Mouse (Mus musculus) heart, embryonic 12.5 days (tissue): ENCODE measurements around the gene Nyap2. TPM values are rescaled to one million over a fixed set of nuclear protein-coding genes. Genes with fewer than 3 reads are reported as not detected.

Source experiments
- ATAC-seq: fragments of 200-750 bp; cut with Nextera tagmentation; 2 replicates; pipeline ENCODE4 v1.8.0; 2017; ENCODE audit warnings: moderate TSS enrichment, moderate library complexity; ENCODE audit not compliant: insufficient number of reproducible peaks, low FRiP score
- H3K27ac ChIP-seq: fragments of 300-500 bp; sonication (generic); 2 replicates; pipeline ENCODE4 v1.5.1; 2016; ENCODE audit warnings: mild to moderate bottlenecking, moderate library complexity; ENCODE audit not compliant: poor library complexity, severe bottlenecking
- H3K27me3 ChIP-seq: fragments of 300-500 bp; sonication (generic); replicated peaks from 2 replicates; pipeline ENCODE4 v1.6.1; 2016; ENCODE audit warnings: mild to moderate bottlenecking, moderate library complexity
- H3K36me3 ChIP-seq: fragments of 300-500 bp; sonication (generic); 2 replicates; pipeline ENCODE4 v1.6.1; 2016; ENCODE audit warnings: mild to moderate bottlenecking, moderate library complexity
- H3K4me1 ChIP-seq: fragments of 300-500 bp; sonication (generic); replicated peaks from 2 replicates; pipeline ENCODE4 v1.6.1; 2016; ENCODE audit warnings: mild to moderate bottlenecking
- H3K4me2 ChIP-seq: fragments of 300-500 bp; sonication (generic); 2 replicates; pipeline ENCODE4 v1.6.1; 2016; ENCODE audit warnings: mild to moderate bottlenecking, moderate library complexity
- H3K4me3 ChIP-seq: fragments of 300-500 bp; sonication (generic); 2 replicates; pipeline ENCODE4 v1.5.1; 2016; ENCODE audit warnings: mild to moderate bottlenecking
- H3K9ac ChIP-seq: fragments of 300-500 bp; sonication (generic); 2 replicates; pipeline ENCODE4 v1.6.1; 2016; ENCODE audit warnings: mild to moderate bottlenecking, moderate library complexity
- H3K9me3 ChIP-seq: fragments of 300-500 bp; sonication (generic); replicated peaks from 2 replicates; pipeline ENCODE4 v1.6.1; 2016; ENCODE audit warnings: mild to moderate bottlenecking, moderate library complexity
- WGBS: fragments of 180-500 bp; shearing (Covaris S2); methylation state at CpG from one replicate; pipeline ENCODE4 v1.1.7; 2016; 5-methylcytosine and 5-hydroxymethylcytosine counted together
- polyA plus RNA-seq: library from polyadenylated mRNA; unstranded; fragments of >200 nt; fragmentation: Nextera tagmentation; extraction: Ambion mirVana; gene quantifications from 2 replicates; pipeline ENCODE4 v1.2.1, GENCODE M21; 2016

The Nyap2 gene
- polyA plus RNA-seq, 1 experiment from 2014 or later = not detected

GRCm38 (mm10) chr1:81301661-81302060, 224.9 kb downstream of the Nyap2 start:
- Histone ChIP-seq H3K4me2 (no peak overlapping the region), H3K4me3 (no peak overlapping the region), H3K27me3 (no peaks in the 10 kb centered on the region), H3K36me3 (no peaks in the 10 kb centered on the region), H3K27ac (no peak overlapping the region), H3K4me1 (no peaks in the 10 kb centered on the region), H3K9me3 (no peaks in the 10 kb centered on the region), H3K9ac (no peak overlapping the region)
- 11% methylated on average over 2 of the region's 2 CpGs for WGBS
- ATAC-seq = no peak

- no peaks in the 10 kb centered on the region for H3K36me3 ChIP-seq
- no peaks in the 10 kb centered on the region for H3K27me3 ChIP-seq
- WGBS = 49% methylated on average over 3 of the region's 3 CpGs
- no peak overlapping the region for H3K27ac ChIP-seq
- no peaks in the 10 kb centered on the region for H3K9me3 ChIP-seq
- no peak overlapping the region for H3K4me3 ChIP-seq
- ATAC-seq = no peak
- no peak overlapping the region for H3K4me2 ChIP-seq
- H3K9ac ChIP-seq = no peak overlapping the region
- H3K4me1 ChIP-seq = no peaks in the 10 kb centered on the region
These were observed 226.6 kb downstream of the Nyap2 start for GRCm38 (mm10) chr1:81303389-81303788.

DNA sequence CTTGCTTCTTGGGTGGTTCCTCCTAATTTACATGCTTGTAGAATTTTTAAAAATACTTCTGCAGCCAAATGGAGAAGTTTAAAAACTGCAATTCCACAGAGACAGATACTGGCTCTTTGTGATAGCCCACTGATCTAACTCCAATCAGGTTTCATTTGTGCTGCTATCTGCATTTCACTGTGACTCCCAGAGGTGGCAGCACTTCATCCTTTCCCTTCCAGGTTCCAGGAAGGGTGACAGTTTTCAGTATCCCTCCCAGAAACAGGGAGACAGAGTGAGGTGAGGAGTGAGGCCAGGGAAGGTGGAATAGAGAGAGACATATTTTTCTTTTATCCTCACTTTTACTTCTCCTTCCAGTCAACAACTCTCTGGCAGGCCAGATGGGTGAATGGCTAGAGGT, 230.7 kb downstream of the Nyap2 start:
- Histone ChIP-seq H3K9ac (no peak overlapping the region), H3K27ac (no peak overlapping the region), H3K9me3 (no peaks in the 10 kb centered on the region), H3K27me3 (no peaks in the 10 kb centered on the region), H3K4me1 (no peaks in the 10 kb centered on the region), H3K4me3 (no peak overlapping the region), H3K36me3 (no peaks in the 10 kb centered on the region), H3K4me2 (no peak overlapping the region)
- ATAC-seq = no peak

DNA sequence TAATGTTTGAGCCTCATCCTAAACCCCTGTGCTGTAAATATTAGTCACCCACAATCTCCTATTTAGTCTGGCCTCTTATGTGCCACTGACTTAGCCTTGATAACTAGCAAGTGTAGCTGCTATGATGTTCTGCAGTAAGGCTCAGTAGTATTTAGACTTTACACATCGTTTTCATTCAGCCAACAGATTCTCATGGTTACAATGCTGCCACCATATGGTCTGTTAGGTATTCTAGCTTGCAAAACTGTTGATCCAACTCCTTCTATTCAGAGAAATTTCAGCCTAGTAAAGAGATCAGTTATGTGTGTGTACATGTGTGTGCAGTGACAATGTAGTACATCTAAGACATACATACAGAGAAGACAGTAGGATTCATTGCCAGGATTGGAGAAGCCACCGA, 231.2 kb downstream of the Nyap2 start:
- no peaks in the 10 kb centered on the region for H3K9me3 ChIP-seq
- no peaks in the 10 kb centered on the region for H3K27me3 ChIP-seq
- 58% methylated on average over 2 of the region's 2 CpGs for WGBS
- no peak overlapping the region for H3K4me3 ChIP-seq
- H3K27ac ChIP-seq = no peak overlapping the region
- no peak for ATAC-seq
- no peak overlapping the region for H3K4me2 ChIP-seq
- H3K36me3 ChIP-seq = no peaks in the 10 kb centered on the region
- no peaks in the 10 kb centered on the region for H3K4me1 ChIP-seq
- no peak overlapping the region for H3K9ac ChIP-seq

DNA sequence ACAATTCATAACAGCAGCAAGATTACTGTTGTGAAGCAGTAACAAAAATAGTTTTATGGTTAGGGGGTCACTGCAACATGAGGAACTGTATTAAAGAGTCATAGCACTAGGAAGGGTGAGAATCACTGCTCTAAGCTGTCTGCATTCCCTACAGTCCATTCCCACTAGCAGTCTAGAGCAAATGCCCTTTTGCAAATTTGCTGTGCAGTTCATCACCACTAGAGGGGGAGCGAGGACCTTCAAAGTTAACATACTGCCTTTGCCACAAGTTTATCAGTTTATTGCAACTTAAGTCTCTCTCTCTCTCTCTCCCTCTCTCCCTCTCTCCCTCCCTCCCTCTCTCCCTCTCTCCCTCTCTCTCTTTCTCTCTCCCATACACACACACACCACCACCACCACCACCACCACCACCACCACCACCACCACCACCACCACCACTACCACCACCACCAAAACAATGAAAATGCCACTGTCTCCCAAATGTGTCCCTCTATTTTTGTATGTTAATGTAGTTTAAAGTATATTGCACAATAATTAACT, 233.4 kb downstream of the Nyap2 start:
- H3K27ac ChIP-seq = no peak overlapping the region
- no peak for ATAC-seq
- no peaks in the 10 kb centered on the region for H3K36me3 ChIP-seq
- 0% methylated on average over 1 of the region's 1 CpGs for WGBS
- no peaks in the 10 kb centered on the region for H3K27me3 ChIP-seq
- no peak overlapping the region for H3K4me3 ChIP-seq
- no peak overlapping the region for H3K9ac ChIP-seq
- no peaks in the 10 kb centered on the region for H3K4me1 ChIP-seq
- H3K9me3 ChIP-seq = no peaks in the 10 kb centered on the region
- no peak overlapping the region for H3K4me2 ChIP-seq

GRCm38 (mm10) chr1:81316403-81316994, 239.7 kb downstream of the Nyap2 start:
- H3K4me1 ChIP-seq = no peaks in the 10 kb centered on the region
- H3K9me3 ChIP-seq = no peaks in the 10 kb centered on the region
- no peak overlapping the region for H3K27ac ChIP-seq
- no peak; the same call in 1 of the 2 replicates for ATAC-seq
- 57% methylated on average over 9 of the region's 9 CpGs for WGBS
- H3K36me3 ChIP-seq = no peaks in the 10 kb centered on the region
- H3K4me3 ChIP-seq = no peak overlapping the region
- no peak overlapping the region for H3K9ac ChIP-seq
- H3K27me3 ChIP-seq = no peaks in the 10 kb centered on the region
- no peak overlapping the region for H3K4me2 ChIP-seq

- Histone ChIP-seq H3K9ac (no peak overlapping the region), H3K4me2 (no peak overlapping the region), H3K27ac (no peak overlapping the region), H3K4me1 (no peaks in the 10 kb centered on the region), H3K27me3 (no peaks in the 10 kb centered on the region), H3K36me3 (no peaks in the 10 kb centered on the region), H3K9me3 (no peaks in the 10 kb centered on the region), H3K4me3 (no peak overlapping the region)
- WGBS = 55% methylated on average over 5 of the region's 5 CpGs
- ATAC-seq = no peak
These were observed 240.3 kb downstream of the Nyap2 start for GRCm38 (mm10) chr1:81316995-81317413.

DNA sequence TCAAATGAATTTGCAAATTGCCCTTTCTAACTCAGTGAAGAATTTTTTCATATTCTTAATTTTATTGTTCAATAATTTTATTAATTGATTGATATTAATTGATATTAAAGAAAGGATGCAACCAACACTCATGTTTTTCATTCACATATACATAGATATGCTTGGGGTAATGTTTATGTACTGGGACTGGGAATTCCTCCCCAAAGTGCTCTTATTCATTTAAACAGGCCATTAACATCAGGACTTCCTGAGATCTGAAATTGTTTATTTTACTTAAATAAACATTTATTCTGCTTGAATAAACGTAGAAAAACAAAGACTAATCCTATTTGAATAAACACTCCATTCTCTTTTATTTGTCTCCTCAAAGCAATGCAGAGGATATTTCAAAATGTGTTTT, 311.0 kb downstream of the Nyap2 start:
- Histone ChIP-seq H3K4me2 (no peak overlapping the region), H3K9me3 (no peaks in the 10 kb centered on the region), H3K4me3 (no peak overlapping the region), H3K27me3 (no peaks in the 10 kb centered on the region), H3K36me3 (no peaks in the 10 kb centered on the region), H3K27ac (no peak overlapping the region), H3K9ac (no peak overlapping the region), H3K4me1 (no peaks in the 10 kb centered on the region)
- ATAC-seq = no peak
- WGBS = 25% methylated on average over 1 of the region's 1 CpGs
